Mouse (Mus musculus): Measurements from ENCODE around the gene Ampd3.

The Ampd3 gene

DNA sequence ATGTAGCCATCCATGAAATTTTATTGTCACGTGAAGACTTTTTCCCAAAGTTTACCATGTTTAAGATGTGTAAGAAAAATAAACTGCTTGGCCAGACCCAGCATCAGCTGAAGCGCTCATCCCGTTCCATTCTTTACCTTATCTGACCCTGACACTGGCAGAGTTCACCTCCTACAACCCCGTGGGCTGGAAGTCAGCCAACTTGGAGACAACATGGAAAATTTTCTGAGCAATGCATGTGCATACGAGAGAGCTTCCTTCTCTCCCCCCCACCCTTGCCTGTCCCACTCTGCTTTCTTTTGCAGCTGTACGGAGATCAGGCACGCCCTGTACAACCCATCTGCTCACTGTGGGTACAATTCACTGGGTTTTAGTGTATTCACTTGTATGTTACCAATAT, 14.1 kb downstream of the Ampd3 start:
- Histone ChIP-seq H3K27me3 (ENCODE audit: insufficient read depth, low read length) (no peaks in the 10 kb centered on the region), H3K4me3 (replicated peaks; ENCODE audit: low read length) (no peak overlapping the region), H3K4me1 (replicated peaks; ENCODE audit: low read depth, low read length) (peaks cover 37% of the 10 kb centered on the region), H3K36me3 (ENCODE audit: insufficient read depth, low read length) (peaks cover 9% of the 10 kb centered on the region), H3K9me3 (ENCODE audit: low read length) (no peaks in the 10 kb centered on the region)
- no peak for TF ChIP-seq POU5F1 (IDR thresholded peaks at IDR 0.05; ENCODE audit: borderline replicate concordance, low read length)
- no peak for TF ChIP-seq CTCF (conservative IDR thresholded peaks at IDR 0.05; ENCODE audit: low read length)
- no peak for TF ChIP-seq NANOG (IDR thresholded peaks at IDR 0.05; ENCODE audit: borderline replicate concordance, low read length)

DNA sequence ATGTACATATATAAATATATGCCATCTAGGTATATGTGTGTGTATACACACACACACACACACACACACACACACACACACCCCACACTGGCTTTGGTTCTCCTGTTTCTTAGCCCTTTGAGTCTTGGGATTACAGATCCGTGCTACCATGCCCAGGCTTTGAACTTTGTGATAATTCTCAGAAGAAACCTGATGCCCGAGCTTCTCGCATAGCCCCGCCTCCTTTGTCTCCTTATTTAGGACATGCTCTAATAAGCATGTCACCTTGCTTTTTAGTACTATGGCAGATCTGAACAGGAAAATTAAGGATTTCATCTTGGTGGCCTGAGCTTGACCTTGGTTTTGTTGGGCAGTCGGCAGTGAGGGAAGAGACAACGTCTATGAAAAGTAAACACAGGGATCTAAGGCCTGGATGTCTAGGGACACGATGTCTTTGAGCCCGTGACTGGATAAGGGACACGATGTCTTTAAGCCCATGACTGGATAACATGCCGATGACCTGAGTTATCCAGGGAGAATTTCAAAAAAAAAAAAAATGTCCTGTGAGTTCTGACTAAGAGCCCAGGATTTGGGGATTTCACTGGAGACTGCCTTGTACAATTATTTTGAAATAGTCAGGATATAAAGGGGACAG, 15.0 kb downstream of the Ampd3 start:
- no peak overlapping the region for H3K4me3 ChIP-seq (replicated peaks; ENCODE audit: low read length)
- no peak for TF ChIP-seq CTCF (conservative IDR thresholded peaks at IDR 0.05; ENCODE audit: low read length)
- TF ChIP-seq NANOG (IDR thresholded peaks at IDR 0.05; ENCODE audit: borderline replicate concordance, low read length) = no peak
- TF ChIP-seq POU5F1 (IDR thresholded peaks at IDR 0.05; ENCODE audit: borderline replicate concordance, low read length) = no peak
- H3K36me3 ChIP-seq (ENCODE audit: insufficient read depth, low read length) = peaks cover 14% of the 10 kb centered on the region
- peaks cover 29% of the 10 kb centered on the region for H3K4me1 ChIP-seq (replicated peaks; ENCODE audit: low read depth, low read length)
- no peaks in the 10 kb centered on the region for H3K27me3 ChIP-seq (ENCODE audit: insufficient read depth, low read length)
- H3K9me3 ChIP-seq (ENCODE audit: low read length) = no peaks in the 10 kb centered on the region

DNA sequence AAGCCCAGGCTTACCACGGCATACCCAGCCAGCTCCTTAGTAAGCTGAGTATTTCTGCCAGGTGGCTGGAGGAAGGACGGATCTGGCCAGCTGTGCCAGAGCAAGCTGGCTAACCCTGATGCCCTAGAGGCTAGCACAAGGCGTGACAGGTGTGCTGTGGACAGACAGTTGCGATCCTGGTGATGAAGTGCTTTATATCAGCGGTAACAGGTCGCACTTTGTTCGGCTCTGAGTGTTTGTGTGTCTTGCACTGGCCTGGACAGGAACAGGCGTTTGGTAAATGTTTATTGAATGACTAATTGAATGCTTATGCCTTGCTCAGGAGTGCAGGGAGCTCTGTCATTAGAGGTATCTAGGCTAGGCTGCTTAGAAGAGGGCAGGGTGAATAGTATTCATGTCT, 17.0 kb downstream of the Ampd3 start:
- TF ChIP-seq CTCF (conservative IDR thresholded peaks at IDR 0.05; ENCODE audit: low read length) = no peak
- TF ChIP-seq POU5F1 (IDR thresholded peaks at IDR 0.05; ENCODE audit: borderline replicate concordance, low read length) = no peak
- no peak for TF ChIP-seq NANOG (IDR thresholded peaks at IDR 0.05; ENCODE audit: borderline replicate concordance, low read length)
- Histone ChIP-seq H3K4me1 (replicated peaks; ENCODE audit: low read depth, low read length) (peaks cover 27% of the 10 kb centered on the region), H3K4me3 (replicated peaks; ENCODE audit: low read length) (no peak overlapping the region), H3K27me3 (ENCODE audit: insufficient read depth, low read length) (no peaks in the 10 kb centered on the region), H3K36me3 (ENCODE audit: insufficient read depth, low read length) (peaks cover 13% of the 10 kb centered on the region; the same call in 1 of the 2 replicates), H3K9me3 (ENCODE audit: low read length) (no peaks in the 10 kb centered on the region)

DNA sequence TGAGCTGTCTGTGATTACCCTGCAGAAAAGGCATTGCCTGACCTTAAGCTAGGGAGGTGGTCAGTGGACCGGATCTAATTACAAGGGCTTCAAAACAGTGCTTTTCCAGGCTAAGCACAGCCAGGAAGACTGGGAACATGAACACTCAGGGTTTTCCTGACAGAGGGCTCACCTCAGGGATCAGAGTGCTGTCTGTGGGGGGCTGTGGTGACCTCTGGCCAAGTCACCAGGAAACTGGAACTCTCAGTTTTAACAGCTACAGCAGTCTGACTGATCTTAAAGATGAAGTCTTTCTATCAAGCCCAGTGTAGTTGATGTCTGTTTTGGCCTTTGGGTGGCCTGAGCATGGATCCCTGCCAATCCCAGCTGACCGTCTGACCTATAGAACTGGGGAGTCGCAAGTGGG, 17.7 kb downstream of the Ampd3 start:
- Histone ChIP-seq H3K4me1 (replicated peaks; ENCODE audit: low read depth, low read length) (peaks cover 22% of the 10 kb centered on the region), H3K27me3 (ENCODE audit: insufficient read depth, low read length) (no peaks in the 10 kb centered on the region), H3K36me3 (ENCODE audit: insufficient read depth, low read length) (peaks cover 8% of the 10 kb centered on the region; the same call in 1 of the 2 replicates), H3K9me3 (ENCODE audit: low read length) (no peaks in the 10 kb centered on the region), H3K4me3 (replicated peaks; ENCODE audit: low read length) (no peak overlapping the region)
- TF ChIP-seq POU5F1 (IDR thresholded peaks at IDR 0.05; ENCODE audit: borderline replicate concordance, low read length) = no peak
- no peak for TF ChIP-seq NANOG (IDR thresholded peaks at IDR 0.05; ENCODE audit: borderline replicate concordance, low read length)
- no peak for TF ChIP-seq CTCF (conservative IDR thresholded peaks at IDR 0.05; ENCODE audit: low read length)

DNA sequence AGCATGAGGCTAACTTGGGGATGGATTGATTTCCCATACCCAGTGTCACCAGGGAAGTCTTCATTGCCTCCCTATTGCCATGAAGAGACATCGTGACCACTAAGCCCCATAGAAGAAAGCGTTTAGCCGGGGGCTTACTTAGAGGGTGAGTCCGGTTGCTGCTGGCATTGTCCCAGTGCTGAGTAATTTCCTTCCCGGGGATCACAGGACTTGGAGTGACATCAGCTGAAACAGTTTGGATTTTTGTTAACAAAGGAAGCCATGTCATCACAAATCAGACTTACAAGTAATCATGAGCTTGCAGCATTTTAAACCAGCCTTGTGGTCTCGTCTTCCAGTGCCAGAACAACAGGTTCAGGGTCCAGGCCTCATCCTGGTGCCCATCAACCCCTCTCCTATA, 19.3 kb downstream of the Ampd3 start:
- Histone ChIP-seq H3K4me3 (replicated peaks; ENCODE audit: low read length) (no peak overlapping the region), H3K4me1 (replicated peaks; ENCODE audit: low read depth, low read length) (peaks cover 6% of the 10 kb centered on the region), H3K27me3 (ENCODE audit: insufficient read depth, low read length) (no peaks in the 10 kb centered on the region), H3K9me3 (ENCODE audit: low read length) (no peaks in the 10 kb centered on the region), H3K36me3 (ENCODE audit: insufficient read depth, low read length) (peaks cover 22% of the 10 kb centered on the region)
- TF ChIP-seq NANOG (IDR thresholded peaks at IDR 0.05; ENCODE audit: borderline replicate concordance, low read length) (no peak), CTCF (conservative IDR thresholded peaks at IDR 0.05; ENCODE audit: low read length) (no peak), POU5F1 (IDR thresholded peaks at IDR 0.05; ENCODE audit: borderline replicate concordance, low read length) (no peak)

DNA sequence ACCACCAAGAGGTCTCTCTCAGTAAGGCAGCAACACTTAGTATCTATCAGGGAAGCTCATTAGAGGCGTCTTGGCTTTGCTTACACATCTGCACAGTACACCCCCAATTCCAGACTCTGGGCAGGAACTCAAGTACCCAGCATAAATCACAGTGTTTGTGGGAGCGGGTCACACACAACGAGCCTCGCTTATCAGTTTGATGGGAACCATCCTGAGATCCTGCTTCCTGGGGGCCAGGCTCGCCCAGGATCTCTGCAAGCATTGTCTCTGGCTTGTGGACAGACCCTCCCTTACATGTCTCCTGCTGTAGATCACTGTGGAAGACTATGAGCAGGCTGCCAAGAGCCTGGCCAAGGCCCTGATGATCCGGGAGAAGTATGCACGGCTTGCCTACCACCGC, 22.9 kb downstream of the Ampd3 start:
- H3K4me3 ChIP-seq (replicated peaks; ENCODE audit: low read length) = no peak overlapping the region
- H3K4me1 ChIP-seq (replicated peaks; ENCODE audit: low read depth, low read length) = no peaks in the 10 kb centered on the region
- H3K36me3 ChIP-seq (ENCODE audit: insufficient read depth, low read length) = peaks cover 25% of the 10 kb centered on the region
- no peaks in the 10 kb centered on the region for H3K9me3 ChIP-seq (ENCODE audit: low read length)
- TF ChIP-seq NANOG (IDR thresholded peaks at IDR 0.05; ENCODE audit: borderline replicate concordance, low read length) (no peak), POU5F1 (IDR thresholded peaks at IDR 0.05; ENCODE audit: borderline replicate concordance, low read length) (no peak), CTCF (conservative IDR thresholded peaks at IDR 0.05; ENCODE audit: low read length) (no peak)
- H3K27me3 ChIP-seq (ENCODE audit: insufficient read depth, low read length) = no peaks in the 10 kb centered on the region

DNA sequence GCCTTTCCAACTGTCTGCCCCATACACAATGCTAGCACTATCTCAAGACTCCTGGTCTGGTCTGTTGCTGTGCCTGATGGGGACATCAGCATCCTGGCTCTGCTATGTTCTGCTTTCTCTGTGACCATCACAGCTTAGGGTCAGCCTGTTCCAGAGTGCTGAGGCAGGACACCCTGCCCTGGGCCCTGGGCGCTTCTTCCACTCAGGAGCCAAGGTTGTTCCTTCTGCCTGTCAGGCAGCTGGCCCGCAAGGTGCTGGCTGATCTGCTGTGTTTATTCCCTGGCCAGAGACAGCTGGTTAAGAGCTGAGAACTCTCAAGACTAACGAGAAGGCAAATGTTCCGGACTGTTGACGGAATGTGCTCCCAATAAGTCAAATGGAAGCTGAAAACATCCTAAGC, 24.2 kb downstream of the Ampd3 start:
- no peaks in the 10 kb centered on the region for H3K27me3 ChIP-seq (ENCODE audit: insufficient read depth, low read length)
- no peaks in the 10 kb centered on the region for H3K4me1 ChIP-seq (replicated peaks; ENCODE audit: low read depth, low read length)
- peaks cover 29% of the 10 kb centered on the region for H3K36me3 ChIP-seq (ENCODE audit: insufficient read depth, low read length)
- no peaks in the 10 kb centered on the region for H3K9me3 ChIP-seq (ENCODE audit: low read length)
- no peak overlapping the region for H3K4me3 ChIP-seq (replicated peaks; ENCODE audit: low read length)
- TF ChIP-seq NANOG (IDR thresholded peaks at IDR 0.05; ENCODE audit: borderline replicate concordance, low read length) (no peak), CTCF (conservative IDR thresholded peaks at IDR 0.05; ENCODE audit: low read length) (no peak), POU5F1 (IDR thresholded peaks at IDR 0.05; ENCODE audit: borderline replicate concordance, low read length) (no peak)

DNA sequence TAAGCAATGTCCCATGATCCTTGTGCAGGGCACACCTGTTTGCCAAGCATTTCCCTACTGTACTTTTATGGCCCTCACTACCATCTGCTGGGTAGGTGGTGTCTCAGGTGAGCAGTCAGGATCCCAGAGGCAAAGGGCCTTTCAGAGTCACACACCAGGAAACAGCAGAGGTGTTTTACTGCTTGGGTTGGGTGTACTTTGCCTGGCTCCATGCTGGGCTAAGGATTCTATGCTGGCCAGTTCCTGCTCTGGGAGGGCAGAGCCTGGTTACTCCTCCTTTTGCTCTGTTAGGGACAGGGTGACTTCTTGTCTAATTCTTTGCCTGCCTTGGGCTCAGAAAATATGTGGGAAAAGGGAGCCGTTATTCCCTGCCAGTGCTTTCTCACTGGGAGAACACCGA, 24.8 kb downstream of the Ampd3 start:
- Histone ChIP-seq H3K4me3 (replicated peaks; ENCODE audit: low read length) (no peak overlapping the region), H3K9me3 (ENCODE audit: low read length) (no peaks in the 10 kb centered on the region), H3K4me1 (replicated peaks; ENCODE audit: low read depth, low read length) (no peaks in the 10 kb centered on the region), H3K27me3 (ENCODE audit: insufficient read depth, low read length) (no peaks in the 10 kb centered on the region), H3K36me3 (ENCODE audit: insufficient read depth, low read length) (peaks cover 25% of the 10 kb centered on the region)
- TF ChIP-seq NANOG (IDR thresholded peaks at IDR 0.05; ENCODE audit: borderline replicate concordance, low read length) (no peak), POU5F1 (IDR thresholded peaks at IDR 0.05; ENCODE audit: borderline replicate concordance, low read length) (no peak), CTCF (conservative IDR thresholded peaks at IDR 0.05; ENCODE audit: low read length) (no peak)

DNA sequence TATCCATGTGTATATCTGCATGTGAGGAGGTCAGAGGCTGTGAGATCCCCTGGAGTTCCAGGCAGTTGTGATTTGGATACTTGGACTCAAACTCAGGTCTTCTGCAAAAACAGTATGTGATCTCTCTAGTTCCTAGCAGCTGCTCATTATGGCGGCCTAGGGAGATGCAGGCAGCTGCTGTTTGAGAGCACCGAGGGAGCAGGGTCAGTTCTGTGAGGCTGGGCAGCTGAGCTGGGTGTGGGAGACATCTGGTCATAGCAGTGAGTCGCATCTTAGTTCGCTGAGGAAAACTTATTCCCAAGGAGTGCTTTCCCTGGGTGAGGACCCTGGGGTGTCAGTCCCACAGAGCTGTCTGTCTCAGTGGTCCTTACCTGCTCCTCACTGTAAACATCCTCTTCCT, 26.7 kb downstream of the Ampd3 start:
- 0 out of 2 replicates have a peak, but pooled peaks cover 3% of the 10 kb centered on the region for H3K27me3 ChIP-seq (ENCODE audit: insufficient read depth, low read length)
- peaks cover 22% of the 10 kb centered on the region for H3K36me3 ChIP-seq (ENCODE audit: insufficient read depth, low read length)
- H3K4me1 ChIP-seq (replicated peaks; ENCODE audit: low read depth, low read length) = no peaks in the 10 kb centered on the region
- TF ChIP-seq CTCF (conservative IDR thresholded peaks at IDR 0.05; ENCODE audit: low read length) (no peak), POU5F1 (IDR thresholded peaks at IDR 0.05; ENCODE audit: borderline replicate concordance, low read length) (no peak), NANOG (IDR thresholded peaks at IDR 0.05; ENCODE audit: borderline replicate concordance, low read length) (no peak)
- no peak overlapping the region for H3K4me3 ChIP-seq (replicated peaks; ENCODE audit: low read length)
- H3K9me3 ChIP-seq (ENCODE audit: low read length) = no peaks in the 10 kb centered on the region
